Mouse (Mus musculus) liver, postnatal 0 days (tissue): ENCODE results near the gene Oas1g.

ENCODE experiments used
- CTCF ChIP-seq: sonication (generic); IDR thresholded peaks from 2 replicates; pipeline ENCODE4 v1.5.1; 2016; ENCODE audit warnings: antibody characterized with exemption, low read depth
- EP300 ChIP-seq: IDR thresholded peaks from 2 replicates; pipeline ENCODE4 v1.6.1; 2016; ENCODE audit warnings: antibody characterized with exemption, low read depth, mild to moderate bottlenecking

GRCm38 (mm10) chr5:120844713-120845112 lies 42.7 kb downstream of the Oas1g start:
- TF ChIP-seq CTCF (no peak), EP300 (no peak)
